Mouse (Mus musculus): Measurements from ENCODE around the gene Fcer2a. TPM values are rescaled to one million over a fixed set of nuclear protein-coding genes. Genes with fewer than 3 reads are reported as not detected.

The Fcer2a gene
- polyA plus RNA-seq, 1 experiment from 2014 or later, result 0.22 TPM

DNA sequence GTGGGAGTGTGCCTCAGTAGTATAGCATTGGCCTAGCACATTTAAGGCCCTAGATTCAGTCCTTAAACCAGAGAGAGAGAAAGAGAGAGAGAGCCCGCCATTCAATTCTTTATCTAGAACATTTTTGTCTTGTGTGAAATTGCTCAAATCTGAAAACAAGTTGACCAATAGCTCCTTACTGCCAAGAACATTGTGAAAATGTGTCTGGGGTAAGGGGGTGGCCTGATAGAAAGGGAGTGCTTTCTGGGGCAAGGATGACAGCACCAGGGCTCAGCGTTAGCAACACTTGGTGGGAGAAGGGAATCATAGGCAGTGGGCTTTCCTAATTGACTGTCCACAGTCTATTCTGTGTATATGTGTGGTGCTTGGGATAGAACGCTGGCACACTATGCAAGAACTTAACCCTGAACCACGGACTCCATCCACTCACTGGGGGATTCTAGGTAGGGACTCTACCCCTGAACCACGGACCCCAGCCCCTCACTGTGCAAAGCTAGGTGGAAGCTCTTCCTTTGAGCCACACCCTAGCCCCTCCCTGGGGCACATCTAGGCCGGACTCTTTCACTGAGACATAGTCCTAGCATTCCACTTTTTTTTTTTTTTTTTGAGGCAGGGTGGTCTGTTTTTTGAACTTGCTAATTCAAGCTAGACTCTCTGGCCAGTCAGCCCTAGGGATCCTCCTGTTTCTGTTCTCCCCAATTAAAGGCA is 47.0 kb downstream of the Fcer2a start:
- H3K4me3 ChIP-seq, result no peak overlapping the region
- H3K36me3 ChIP-seq (replicated peaks), result no peaks in the 10 kb centered on the region
- DNase-seq (ENCODE audit: extremely low spot score, low spot score), result no peak
- no peak overlapping the region for H3K27ac ChIP-seq
- WGBS, result 90% methylated on average over 6 of the region's 6 CpGs
- no peaks in the 10 kb centered on the region; the same call in 1 of the 2 replicates for H3K4me1 ChIP-seq
- no peaks in the 10 kb centered on the region for H3K9me3 ChIP-seq
- no peaks in the 10 kb centered on the region for H3K27me3 ChIP-seq (ENCODE audit: poor library complexity, severe bottlenecking)

DNA sequence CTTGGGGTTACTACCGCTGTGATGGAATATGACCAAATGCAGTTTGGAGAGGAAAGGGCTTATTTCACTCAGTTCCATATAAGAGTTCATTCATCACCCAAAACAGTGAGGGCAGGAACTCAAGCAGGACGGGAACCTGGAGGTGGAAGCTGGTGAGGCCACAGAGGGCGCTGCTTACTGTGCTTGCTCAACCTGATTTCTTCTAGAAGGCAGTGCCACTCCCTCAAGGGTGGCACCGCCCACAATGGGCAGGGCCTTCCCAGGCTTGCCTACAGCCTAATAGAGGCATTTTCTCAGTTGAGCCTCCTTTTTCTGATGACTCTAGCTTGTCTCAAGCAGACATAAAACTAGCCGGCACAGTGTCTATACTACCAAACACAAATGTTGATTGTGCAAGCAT is 48.2 kb downstream of the Fcer2a start:
- WGBS, result 27% methylated on average over 5 of the region's 5 CpGs
- Histone ChIP-seq H3K36me3 (replicated peaks) (peaks cover 9% of the 10 kb centered on the region), H3K4me3 (no peak overlapping the region), H3K9me3 (no peaks in the 10 kb centered on the region), H3K27me3 (ENCODE audit: poor library complexity, severe bottlenecking) (no peaks in the 10 kb centered on the region), H3K4me1 (no peaks in the 10 kb centered on the region; the same call in 1 of the 2 replicates), H3K27ac (no peak overlapping the region)
- no peak for DNase-seq (ENCODE audit: extremely low spot score, low spot score)

Other genes with a start within 250 kb of the Fcer2a start
- 4.5 and 5.8 TPM in 2 replicates for gene Pex11g, start 226.5 kb downstream of the Fcer2a start, polyA plus RNA-seq (2016; fragmentation: Nextera tagmentation; extraction: Ambion mirVana)
- gene Tex45, start 223.3 kb downstream of the Fcer2a start, polyA plus RNA-seq (2016; fragmentation: Nextera tagmentation; extraction: Ambion mirVana), result not detected in 2 replicates
- gene Zfp358, start 201.0 kb downstream of the Fcer2a start, polyA plus RNA-seq (2016; fragmentation: Nextera tagmentation; extraction: Ambion mirVana), result 61.6 and 64.8 TPM in 2 replicates
- 56.9 and 59.3 TPM in 2 replicates for gene Mcoln1, start 193.7 kb downstream of the Fcer2a start, polyA plus RNA-seq (2016; fragmentation: Nextera tagmentation; extraction: Ambion mirVana)
- 21.2 and 22.1 TPM in 2 replicates for gene Pnpla6, start 178.8 kb downstream of the Fcer2a start, polyA plus RNA-seq (2016; fragmentation: Nextera tagmentation; extraction: Ambion mirVana)
- gene C330021F23Rik, start 126.2 kb downstream of the Fcer2a start, polyA plus RNA-seq (2016; fragmentation: Nextera tagmentation; extraction: Ambion mirVana), result 8.4 and 13.1 TPM in 2 replicates
- 11.6 and 12.7 TPM in 2 replicates for gene Camsap3, start 106.9 kb downstream of the Fcer2a start, polyA plus RNA-seq (2016; fragmentation: Nextera tagmentation; extraction: Ambion mirVana)
- 76.9 and 79.5 TPM in 2 replicates for gene Xab2, start 72.9 kb downstream of the Fcer2a start, polyA plus RNA-seq (2016; fragmentation: Nextera tagmentation; extraction: Ambion mirVana)
- gene Pet100, start 72.6 kb downstream of the Fcer2a start, polyA plus RNA-seq (2016; fragmentation: Nextera tagmentation; extraction: Ambion mirVana), result 83.0 and 92.6 TPM in 2 replicates
- gene Pcp2, start 68.6 kb downstream of the Fcer2a start, polyA plus RNA-seq (2016; fragmentation: Nextera tagmentation; extraction: Ambion mirVana), result 0.32 and 0.85 TPM in 2 replicates
- gene Stxbp2, start 63.2 kb downstream of the Fcer2a start, polyA plus RNA-seq (2016; fragmentation: Nextera tagmentation; extraction: Ambion mirVana), result 35.8 and 38.1 TPM in 2 replicates
- gene Retn, start 38.4 kb downstream of the Fcer2a start, polyA plus RNA-seq (2016; fragmentation: Nextera tagmentation; extraction: Ambion mirVana), result 0.30 and 0.31 TPM in 2 replicates
- 0.09 and 0.20 TPM in 2 replicates for gene Mcemp1, start 28.4 kb downstream of the Fcer2a start, polyA plus RNA-seq (2016; fragmentation: Nextera tagmentation; extraction: Ambion mirVana)
- gene Fcor, start 21.8 kb downstream of the Fcer2a start, polyA plus RNA-seq (2016; fragmentation: Nextera tagmentation; extraction: Ambion mirVana), result 11.2 and 12.1 TPM in 2 replicates
- gene Trappc5, start 17.9 kb downstream of the Fcer2a start, polyA plus RNA-seq (2016; fragmentation: Nextera tagmentation; extraction: Ambion mirVana), result 43.3 and 47.5 TPM in 2 replicates
- gene Clec4g, start 26.5 kb upstream of the Fcer2a start, polyA plus RNA-seq (2016; fragmentation: Nextera tagmentation; extraction: Ambion mirVana), result not detected in 2 replicates
- gene Cd209a, start 54.8 kb upstream of the Fcer2a start, polyA plus RNA-seq (2016; fragmentation: Nextera tagmentation; extraction: Ambion mirVana), result not detected in 2 replicates
- gene Cd209e, start 160.1 kb upstream of the Fcer2a start, polyA plus RNA-seq (2016; fragmentation: Nextera tagmentation; extraction: Ambion mirVana), result not detected in 2 replicates
- gene Cd209d, start 184.4 kb upstream of the Fcer2a start, polyA plus RNA-seq (2016; fragmentation: Nextera tagmentation; extraction: Ambion mirVana), result not detected in 2 replicates
- gene Cd209b, start 232.7 kb upstream of the Fcer2a start, polyA plus RNA-seq (2016; fragmentation: Nextera tagmentation; extraction: Ambion mirVana), result not detected in 2 replicates

Data from forebrain, embryonic 10.5 days (tissue).